Mouse (Mus musculus): ENCODE data around the gene Tle4. TPM values are rescaled to one million over a fixed set of nuclear protein-coding genes. Genes with fewer than 3 reads are reported as not detected.

Gene Tle4
- polyA plus RNA-seq, 1 experiment: 16.0 TPM

- no peak overlapping the region for H3K4me3 ChIP-seq (replicated peaks; ENCODE audit: extremely low read depth, low read depth, low read length)
- peaks cover 13% of the 10 kb centered on the region for H3K4me1 ChIP-seq (ENCODE audit: control insufficient read depth, insufficient read depth, low read length)
- DNase-seq: no peak
- TF ChIP-seq CTCF (IDR thresholded peaks at IDR 0.05; ENCODE audit: insufficient read depth, low read length) (no peak), POLR2A (IDR thresholded peaks at IDR 0.05; ENCODE audit: borderline replicate concordance, extremely low read depth, low read depth, low read length) (no peak)
- WGBS: 53% methylated on average over 2 of the region's 2 CpGs
Measured at GRCm38 (mm10) chr19:14507911-14508310, 89.9 kb downstream of the Tle4 start.

DNA sequence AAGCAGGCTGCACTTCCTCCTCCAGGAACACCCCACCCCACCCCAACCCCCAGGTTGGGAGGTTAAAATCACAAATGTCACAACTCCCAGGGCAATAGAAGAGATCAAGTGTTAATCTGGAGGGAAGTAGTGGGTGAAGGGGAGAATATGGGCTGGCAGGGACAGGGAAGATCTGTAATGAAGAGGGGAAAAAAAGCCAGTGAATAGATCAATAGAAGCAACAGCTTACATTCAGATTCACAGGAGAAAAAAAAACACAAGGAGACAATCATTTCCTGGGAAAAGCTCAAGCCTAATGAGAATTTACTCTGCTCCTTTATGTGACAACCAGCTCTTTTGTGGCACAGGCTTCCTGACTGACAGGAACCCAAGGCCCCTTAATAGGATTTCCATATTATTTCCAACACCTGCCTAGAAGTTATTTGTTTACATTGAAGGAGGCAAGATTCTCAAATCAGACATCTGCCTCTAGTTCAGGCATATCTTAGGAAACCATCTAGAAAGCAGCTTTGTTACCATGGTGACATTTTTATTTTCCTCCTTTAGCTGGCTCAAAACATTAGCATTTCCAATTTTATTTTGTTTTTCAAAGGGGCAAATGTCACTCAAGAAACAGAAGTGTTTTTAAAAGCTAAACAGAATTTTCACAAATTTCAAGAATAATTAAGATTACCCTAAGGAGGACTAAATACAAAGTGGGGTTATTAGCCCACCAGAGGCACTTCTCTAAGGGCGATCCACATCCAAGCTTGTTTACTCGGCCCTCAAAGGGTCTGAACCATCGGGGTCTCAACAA, 90.8 kb downstream of the Tle4 start:
- Histone ChIP-seq H3K4me1 (ENCODE audit: control insufficient read depth, insufficient read depth, low read length) (peaks cover 16% of the 10 kb centered on the region), H3K4me3 (replicated peaks; ENCODE audit: extremely low read depth, low read depth, low read length) (no peak overlapping the region)
- WGBS: 70% methylated on average over 3 of the region's 3 CpGs
- DNase-seq: no peak
- no peak for TF ChIP-seq CTCF (IDR thresholded peaks at IDR 0.05; ENCODE audit: insufficient read depth, low read length)
- no peak for TF ChIP-seq POLR2A (IDR thresholded peaks at IDR 0.05; ENCODE audit: borderline replicate concordance, extremely low read depth, low read depth, low read length)

DNA sequence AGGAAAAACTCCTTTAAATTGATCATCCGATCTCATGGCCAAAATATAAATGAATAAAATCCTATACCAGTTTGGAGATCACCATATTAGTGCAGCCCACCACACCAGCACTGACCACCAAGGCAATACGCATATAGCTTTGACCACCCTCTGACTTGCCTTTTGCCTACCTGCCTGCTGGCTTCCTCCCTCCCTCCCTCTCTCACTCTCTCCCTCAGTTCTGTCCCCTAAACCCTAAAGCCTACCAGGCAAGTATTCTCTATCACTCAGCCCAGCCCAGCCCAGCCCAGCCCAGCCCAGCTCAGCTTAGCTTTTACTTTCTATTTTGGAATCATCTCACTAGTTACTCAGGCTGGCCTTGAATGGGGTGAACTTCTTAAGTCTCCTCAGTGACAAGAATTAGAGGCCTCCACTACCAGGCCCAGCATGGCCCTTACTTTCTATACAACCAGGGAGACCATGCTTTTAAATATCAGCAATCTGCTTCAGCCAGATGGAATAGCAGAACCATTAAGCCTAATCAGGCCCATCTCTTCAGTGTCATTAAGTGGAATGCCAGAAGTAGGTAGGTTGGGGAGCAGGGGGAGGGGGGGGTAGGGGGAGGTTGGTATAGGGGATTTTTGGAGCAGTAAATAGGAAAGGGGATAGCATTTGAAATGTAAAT, 91.8 kb downstream of the Tle4 start:
- no peak overlapping the region for H3K4me3 ChIP-seq (replicated peaks; ENCODE audit: extremely low read depth, low read depth, low read length)
- TF ChIP-seq CTCF (IDR thresholded peaks at IDR 0.05; ENCODE audit: insufficient read depth, low read length) (no peak), POLR2A (IDR thresholded peaks at IDR 0.05; ENCODE audit: borderline replicate concordance, extremely low read depth, low read depth, low read length) (no peak)
- peaks cover 16% of the 10 kb centered on the region for H3K4me1 ChIP-seq (ENCODE audit: control insufficient read depth, insufficient read depth, low read length)
- no peak for DNase-seq
- 96% methylated on average over 2 of the region's 2 CpGs for WGBS

DNA sequence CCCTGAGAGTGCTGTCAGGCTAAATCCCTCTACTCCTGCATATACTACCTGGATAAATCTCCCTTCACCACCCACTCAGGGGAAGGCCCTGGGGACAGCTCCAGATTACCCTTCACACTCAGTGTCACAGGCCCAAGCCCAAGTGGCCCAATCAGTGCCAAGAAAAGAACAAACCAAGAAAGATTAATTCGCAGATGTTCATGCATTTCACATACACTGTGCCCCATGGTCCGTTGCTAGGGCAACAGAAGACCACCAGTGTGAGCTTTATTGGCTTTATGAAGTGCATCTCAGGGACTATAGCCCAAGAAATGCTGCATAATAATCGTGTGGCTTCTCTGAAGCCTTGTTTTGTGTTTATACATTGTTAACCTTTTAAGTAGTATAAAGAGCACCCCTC, 92.5 kb downstream of the Tle4 start:
- H3K4me1 ChIP-seq (ENCODE audit: control insufficient read depth, insufficient read depth, low read length): peaks cover 16% of the 10 kb centered on the region
- WGBS: 73% methylated on average over 3 of the region's 3 CpGs
- DNase-seq: no peak
- TF ChIP-seq POLR2A (IDR thresholded peaks at IDR 0.05; ENCODE audit: borderline replicate concordance, extremely low read depth, low read depth, low read length) (no peak), CTCF (IDR thresholded peaks at IDR 0.05; ENCODE audit: insufficient read depth, low read length) (no peak)
- H3K4me3 ChIP-seq (replicated peaks; ENCODE audit: extremely low read depth, low read depth, low read length): no peak overlapping the region

GRCm38 (mm10) chr19:14503862-14504261, 94.0 kb downstream of the Tle4 start:
- Histone ChIP-seq H3K4me3 (replicated peaks; ENCODE audit: extremely low read depth, low read depth, low read length) (no peak overlapping the region), H3K4me1 (ENCODE audit: control insufficient read depth, insufficient read depth, low read length) (peaks cover 16% of the 10 kb centered on the region)
- no peak for DNase-seq
- no peak for TF ChIP-seq CTCF (IDR thresholded peaks at IDR 0.05; ENCODE audit: insufficient read depth, low read length)
- no peak for TF ChIP-seq POLR2A (IDR thresholded peaks at IDR 0.05; ENCODE audit: borderline replicate concordance, extremely low read depth, low read depth, low read length)
- WGBS: 68% methylated on average over 6 of the region's 6 CpGs

GRCm38 (mm10) chr19:14502234-14502633, 95.6 kb downstream of the Tle4 start:
- Histone ChIP-seq H3K4me3 (replicated peaks; ENCODE audit: extremely low read depth, low read depth, low read length) (no peak overlapping the region), H3K4me1 (ENCODE audit: control insufficient read depth, insufficient read depth, low read length) (peaks cover 12% of the 10 kb centered on the region)
- DNase-seq: no peak
- 37% methylated on average over 7 of the region's 7 CpGs for WGBS
- TF ChIP-seq CTCF (IDR thresholded peaks at IDR 0.05; ENCODE audit: insufficient read depth, low read length) (no peak), POLR2A (IDR thresholded peaks at IDR 0.05; ENCODE audit: borderline replicate concordance, extremely low read depth, low read depth, low read length) (no peak)

DNA sequence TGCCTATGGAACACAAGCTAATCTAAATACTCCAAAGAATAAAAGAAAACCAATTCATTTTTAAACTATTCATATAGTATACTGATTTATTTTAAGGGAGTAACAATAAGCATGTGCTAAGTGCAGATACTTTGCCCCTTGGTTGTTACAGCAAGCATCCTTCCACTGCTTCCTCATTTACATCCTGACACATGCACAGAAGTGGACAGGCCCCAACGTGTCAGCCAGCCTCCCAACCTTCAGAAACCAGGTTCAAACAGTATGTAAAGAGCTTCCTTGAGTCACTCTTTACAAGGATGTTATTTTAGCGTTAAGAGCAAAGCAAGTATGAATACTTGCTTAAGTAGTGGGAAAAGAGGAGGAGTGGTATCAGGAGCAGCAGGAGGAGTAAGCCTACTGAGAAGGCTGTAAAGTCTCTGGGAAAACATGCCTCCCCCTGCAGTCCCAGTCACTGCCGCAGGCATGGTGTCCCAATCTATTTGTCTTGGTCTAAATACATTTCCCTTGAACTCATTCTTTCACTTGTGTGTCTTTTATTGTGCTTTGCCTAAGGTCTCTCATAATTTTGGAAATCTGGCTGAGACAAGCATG, 97.9 kb downstream of the Tle4 start:
- 26% methylated on average over 3 of the region's 3 CpGs for WGBS
- no peak for TF ChIP-seq CTCF (IDR thresholded peaks at IDR 0.05; ENCODE audit: insufficient read depth, low read length)
- TF ChIP-seq POLR2A (IDR thresholded peaks at IDR 0.05; ENCODE audit: borderline replicate concordance, extremely low read depth, low read depth, low read length): no peak
- H3K4me1 ChIP-seq (ENCODE audit: control insufficient read depth, insufficient read depth, low read length): peaks cover 3% of the 10 kb centered on the region; the same call in 1 of the 2 replicates
- DNase-seq: no peak
- H3K4me3 ChIP-seq (replicated peaks; ENCODE audit: extremely low read depth, low read depth, low read length): no peak overlapping the region

GRCm38 (mm10) chr19:14493047-14493446, 104.8 kb downstream of the Tle4 start:
- 92% methylated on average over 3 of the region's 3 CpGs for WGBS
- no peak overlapping the region for H3K4me3 ChIP-seq (replicated peaks; ENCODE audit: extremely low read depth, low read depth, low read length)
- H3K4me1 ChIP-seq (ENCODE audit: control insufficient read depth, insufficient read depth, low read length): no peaks in the 10 kb centered on the region
- no peak for TF ChIP-seq POLR2A (IDR thresholded peaks at IDR 0.05; ENCODE audit: borderline replicate concordance, extremely low read depth, low read depth, low read length)
- no peak for TF ChIP-seq CTCF (IDR thresholded peaks at IDR 0.05; ENCODE audit: insufficient read depth, low read length)
- no peak for DNase-seq

DNA sequence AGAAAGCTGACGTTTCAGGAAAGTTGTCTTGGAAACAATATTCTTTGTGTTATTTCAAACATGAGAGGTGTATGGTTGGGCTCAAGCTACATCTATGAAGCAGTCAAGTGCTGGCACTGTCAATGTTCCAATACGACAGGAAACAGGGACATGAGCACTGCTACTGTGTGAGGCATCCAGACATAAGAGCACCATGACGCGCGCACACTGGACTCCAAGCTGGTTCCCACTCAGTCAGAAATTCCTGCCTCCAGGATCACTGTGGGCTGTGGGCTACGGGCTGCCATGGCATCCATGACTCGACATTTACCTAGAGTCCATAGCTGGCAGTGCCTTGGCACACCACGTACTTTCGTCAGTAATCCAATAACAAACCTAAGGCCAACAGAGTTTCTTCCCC, 110.7 kb downstream of the Tle4 start:
- WGBS: 86% methylated on average over 9 of the region's 9 CpGs
- no peak overlapping the region for H3K4me3 ChIP-seq (replicated peaks; ENCODE audit: extremely low read depth, low read depth, low read length)
- peaks cover 1% of the 10 kb centered on the region; the same call in 1 of the 2 replicates for H3K4me1 ChIP-seq (ENCODE audit: control insufficient read depth, insufficient read depth, low read length)
- DNase-seq: no peak
- TF ChIP-seq POLR2A (IDR thresholded peaks at IDR 0.05; ENCODE audit: borderline replicate concordance, extremely low read depth, low read depth, low read length): no peak

All from lung, adult 2 months (tissue).